Mouse (Mus musculus) naive thymus-derived CD4-positive, alpha-beta T cell, adult 2 months (primary cell): ENCODE measurements around the gene Capn8.

Experiments
- DNase-seq: peaks from one replicate; pipeline ENCODE4 v3.0.0-alpha.2; 2011; ENCODE audit warnings: low read depth

Capn8 gene

GRCm38 (mm10) chr1:182550761-182551160 is 14.0 kb upstream of the Capn8 start:
- no peak for DNase-seq

DNA sequence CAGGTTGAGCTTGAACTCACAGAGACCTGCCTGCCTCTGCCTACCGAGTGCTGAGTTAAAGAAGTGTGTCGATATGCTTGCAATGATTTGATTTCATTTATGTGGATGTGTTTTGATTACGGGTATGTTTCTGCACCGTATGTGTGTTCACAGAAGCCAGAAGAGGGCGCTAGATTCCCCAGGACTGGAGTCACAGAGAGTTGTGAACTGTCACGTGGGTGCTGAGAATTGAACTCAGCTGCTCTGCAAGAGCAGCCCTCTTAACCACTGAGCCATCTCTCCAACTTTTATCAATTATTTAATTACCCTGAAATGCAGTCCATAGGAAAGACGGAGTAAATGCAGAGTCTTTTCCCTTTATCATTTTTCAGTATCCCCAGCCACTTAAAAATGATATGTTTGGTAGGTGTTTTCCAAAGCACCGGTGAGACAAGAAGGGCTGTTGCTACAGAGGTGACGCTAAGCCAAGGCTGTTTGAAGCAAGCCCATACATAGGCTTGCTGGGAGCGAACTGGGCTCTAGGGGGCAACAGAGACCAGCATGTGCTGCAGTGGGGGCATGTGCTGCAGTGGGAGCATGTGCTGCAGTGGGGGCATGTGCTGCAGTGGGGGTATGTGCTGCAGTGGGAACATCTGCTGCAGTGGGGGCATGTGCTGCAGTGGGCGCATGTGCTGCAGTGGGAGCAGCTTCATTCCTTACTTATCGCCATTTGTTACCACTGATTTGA is 11.0 kb upstream of the Capn8 start:
- DNase-seq, result peak; percentile 42

GRCm38 (mm10) chr1:182558271-182558670 is 6.5 kb upstream of the Capn8 start:
- DNase-seq, result no peak

DNA sequence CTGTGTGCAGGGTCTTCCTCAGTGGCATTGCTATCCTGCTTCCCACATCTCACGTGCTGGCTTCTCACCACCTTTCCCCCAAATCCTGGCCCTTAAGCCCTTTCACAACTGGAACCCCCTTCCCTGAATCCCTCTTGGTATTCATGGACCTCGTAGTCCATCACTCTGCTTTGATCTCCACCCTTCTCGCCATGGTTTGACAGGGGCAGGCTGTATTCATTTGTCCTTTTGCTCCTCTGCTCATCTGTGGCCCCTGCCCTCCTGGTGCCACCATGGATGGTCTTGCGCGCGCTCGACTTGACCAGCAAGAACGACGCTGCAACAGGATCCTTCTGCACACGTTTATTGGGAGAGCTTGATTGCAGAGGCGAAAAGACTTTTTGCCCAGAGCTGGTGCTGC is 5.3 kb upstream of the Capn8 start:
- DNase-seq, result no peak

GRCm38 (mm10) chr1:182560390-182561098 is 4.3 kb upstream of the Capn8 start:
- DNase-seq, result no peak

DNA sequence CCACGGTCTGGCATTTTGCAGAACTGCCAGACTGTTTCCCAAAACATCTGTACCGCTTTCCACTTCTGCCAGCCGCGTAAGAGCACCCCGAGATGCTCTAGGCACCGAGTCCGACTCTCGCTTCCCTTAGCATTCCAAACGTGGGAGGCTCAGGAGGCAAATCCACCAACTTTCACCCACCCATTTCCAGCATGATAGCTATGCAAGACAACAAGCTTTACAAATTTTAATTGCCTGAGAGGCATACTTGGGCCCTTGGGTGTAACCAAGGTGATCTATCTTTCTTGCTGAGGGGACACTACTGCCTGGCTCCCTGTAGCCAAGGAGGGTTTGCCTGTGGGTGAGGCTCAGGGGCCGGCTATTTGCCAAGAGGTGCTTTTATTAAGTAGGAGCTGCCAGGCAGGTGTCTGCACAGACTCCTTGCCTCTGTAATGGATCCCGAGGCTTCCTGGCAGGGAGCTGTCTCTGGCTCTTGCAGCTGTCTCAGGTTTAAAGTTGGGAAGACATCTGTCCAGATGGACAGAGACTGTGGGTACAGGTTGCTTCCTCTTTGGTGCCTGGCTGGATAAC is 2.8 kb upstream of the Capn8 start:
- DNase-seq, result no peak

DNA sequence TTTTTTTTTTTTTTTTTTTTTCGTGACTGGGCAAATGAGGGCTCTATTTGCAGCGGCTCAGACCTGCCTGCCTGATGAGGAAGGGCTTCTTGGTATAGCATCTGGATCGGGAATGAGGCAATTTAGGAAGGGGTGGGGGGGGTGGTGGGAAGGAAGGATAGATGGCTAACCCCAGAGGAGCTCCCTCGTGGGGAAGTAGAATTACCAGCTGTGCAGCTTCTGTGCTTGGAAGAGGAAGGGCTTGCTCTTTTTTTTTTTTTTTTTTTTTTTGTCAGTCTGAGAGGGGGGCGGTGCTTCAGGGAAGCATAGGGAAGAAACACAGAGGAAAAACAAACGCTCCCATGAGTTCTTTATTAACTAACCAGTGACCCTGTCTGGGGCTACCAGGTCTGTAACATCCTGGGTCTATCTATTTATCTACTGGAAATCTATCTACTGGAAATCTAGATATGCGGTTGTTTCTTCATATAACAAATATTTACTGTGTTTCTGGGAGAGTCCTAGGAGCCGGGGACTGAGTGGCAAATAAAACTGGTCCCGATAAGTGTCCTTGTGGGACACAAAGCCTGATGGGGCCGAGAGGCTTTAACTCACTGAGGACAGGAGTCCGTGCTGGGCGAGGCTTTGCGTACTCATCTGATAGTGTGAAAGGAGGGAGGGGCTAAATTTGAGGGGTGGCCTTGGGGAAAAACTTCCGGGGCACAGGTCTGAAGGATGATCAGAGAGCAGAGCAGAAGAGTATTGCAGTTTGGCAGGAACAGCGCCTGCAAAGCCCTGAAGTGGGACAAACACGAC is 2.0 kb upstream of the Capn8 start:
- DNase-seq, result no peak

GRCm38 (mm10) chr1:182565351-182565835 is 586 bp downstream of the Capn8 start:
- no peak for DNase-seq

DNA sequence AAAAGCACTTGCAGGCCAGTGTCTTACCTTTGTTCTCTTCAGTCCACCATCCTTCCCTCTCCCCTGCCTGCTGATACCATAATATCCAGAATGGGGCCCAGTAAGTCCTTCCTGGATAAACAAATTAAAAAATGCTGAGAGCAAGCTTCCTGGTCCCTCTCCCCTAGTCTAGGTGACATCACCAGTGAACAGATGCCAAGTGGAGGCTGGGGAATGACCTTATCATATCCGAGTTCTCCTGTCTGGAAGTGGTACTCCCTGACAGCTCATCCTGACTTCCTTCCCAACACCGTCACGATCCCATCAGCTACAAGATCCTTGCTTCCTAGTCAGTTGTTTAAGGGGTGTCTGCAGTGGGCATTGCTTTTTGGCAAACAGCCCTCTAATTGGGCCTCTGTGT is 6.3 kb downstream of the Capn8 start:
- no peak for DNase-seq

DNA sequence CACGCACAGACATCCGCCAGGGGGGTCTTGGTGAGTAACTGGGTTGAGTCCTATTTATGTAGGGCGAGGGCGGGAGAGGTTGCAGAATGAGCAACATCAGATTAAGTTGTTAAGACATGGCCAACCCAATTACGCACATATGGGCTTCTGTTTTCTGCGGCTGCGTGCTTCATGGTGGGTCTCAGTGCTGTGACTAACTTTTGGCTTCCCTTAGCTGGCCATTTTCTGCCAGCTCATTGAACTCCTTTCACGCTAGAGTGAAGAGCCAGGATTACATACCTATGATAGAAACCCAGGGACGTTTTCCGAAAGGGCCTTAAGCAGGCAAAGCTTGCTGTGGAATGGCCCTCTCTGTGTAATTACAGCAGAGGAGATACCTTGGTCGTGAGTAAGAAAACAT is 7.2 kb downstream of the Capn8 start:
- DNase-seq, result no peak

DNA sequence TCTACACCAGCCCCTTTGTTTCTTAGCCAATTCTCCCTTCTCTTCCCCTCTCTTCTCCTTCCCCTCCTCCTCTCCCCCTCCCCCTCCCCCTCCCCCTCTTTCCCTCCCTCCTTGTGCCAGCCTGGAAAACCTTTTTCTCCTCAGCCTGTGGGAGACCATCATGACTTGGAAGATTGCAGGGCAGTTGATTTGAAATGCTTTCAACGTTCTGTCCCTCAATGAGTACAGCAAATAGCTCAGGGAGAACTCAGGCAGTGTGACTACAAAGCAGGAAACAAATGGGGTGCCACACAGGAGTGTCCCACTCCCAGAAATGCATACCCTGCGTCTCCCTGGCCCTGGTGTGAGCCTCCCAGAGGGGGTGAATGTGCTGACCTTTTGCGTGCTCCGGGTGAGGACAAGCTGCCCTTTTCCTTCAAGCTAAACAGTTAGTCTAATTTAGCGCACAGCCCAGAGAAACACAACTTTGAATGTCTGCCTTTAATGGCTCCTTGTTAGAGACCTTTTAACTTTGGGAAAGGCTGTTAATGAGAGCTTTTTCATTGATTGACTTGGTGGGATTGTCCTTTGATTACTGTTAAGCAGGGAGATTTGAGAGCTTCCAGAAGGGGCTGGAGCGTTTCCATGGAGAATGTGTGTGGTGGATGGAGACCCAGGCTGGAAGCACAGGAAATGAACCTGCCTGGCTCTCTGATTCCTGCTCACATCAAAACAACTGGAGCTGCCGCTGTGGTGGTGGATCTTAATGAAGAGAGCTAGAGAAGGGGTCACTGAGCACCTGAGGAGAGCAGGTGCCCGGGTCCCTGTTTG is 9.3 kb downstream of the Capn8 start:
- no peak for DNase-seq

- DNase-seq, result no peak
These were observed 9.9 kb downstream of the Capn8 start for GRCm38 (mm10) chr1:182574666-182575049.

DNA sequence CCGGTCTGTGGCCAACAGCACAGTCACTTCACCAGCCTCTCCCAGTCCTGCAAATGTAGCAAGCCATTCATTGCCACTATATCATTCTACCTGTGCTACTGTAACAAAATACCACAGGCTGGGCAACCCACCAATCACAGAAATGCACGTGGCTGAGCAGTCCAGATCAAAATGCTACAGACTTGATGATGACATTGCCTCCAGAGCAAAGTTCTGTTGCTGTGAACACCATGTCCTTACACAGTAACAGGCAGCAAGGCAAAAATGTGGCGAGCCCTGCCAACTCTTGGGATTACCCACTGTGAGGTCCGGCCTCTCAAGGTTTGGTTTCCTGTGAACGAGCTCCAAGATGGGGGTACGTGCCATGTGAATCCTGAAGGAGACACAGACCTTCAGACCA is 19.4 kb downstream of the Capn8 start:
- no peak for DNase-seq

GRCm38 (mm10) chr1:182585162-182585840 is 20.5 kb downstream of the Capn8 start:
- DNase-seq, result peak; percentile 23

- no peak for DNase-seq
These were observed 22.9 kb downstream of the Capn8 start for GRCm38 (mm10) chr1:182587706-182588105.

GRCm38 (mm10) chr1:182591491-182591890 is 26.7 kb downstream of the Capn8 start:
- DNase-seq, result no peak

DNA sequence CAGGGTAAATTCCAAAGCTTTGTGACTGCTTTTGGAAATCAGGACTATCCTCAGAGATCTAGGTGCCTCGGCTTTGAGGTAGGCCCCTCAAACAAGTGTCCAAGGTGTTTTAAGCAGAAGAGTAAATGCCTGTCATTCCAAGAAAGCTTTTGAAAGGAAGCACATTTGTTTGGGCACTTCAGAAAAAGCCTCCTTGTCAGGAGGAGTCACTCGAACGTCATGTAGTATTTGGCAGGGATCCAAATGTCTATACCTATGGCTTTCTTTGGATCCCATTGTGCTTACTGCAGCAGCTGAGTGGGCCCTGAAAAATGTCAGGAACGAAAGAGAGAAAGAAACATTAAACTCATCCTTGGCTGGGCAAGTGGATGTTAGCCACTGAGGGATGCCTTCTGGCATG is 27.6 kb downstream of the Capn8 start:
- no peak for DNase-seq

- no peak for DNase-seq
These were observed 40.7 kb downstream of the Capn8 start for GRCm38 (mm10) chr1:182605330-182606150.

DNA sequence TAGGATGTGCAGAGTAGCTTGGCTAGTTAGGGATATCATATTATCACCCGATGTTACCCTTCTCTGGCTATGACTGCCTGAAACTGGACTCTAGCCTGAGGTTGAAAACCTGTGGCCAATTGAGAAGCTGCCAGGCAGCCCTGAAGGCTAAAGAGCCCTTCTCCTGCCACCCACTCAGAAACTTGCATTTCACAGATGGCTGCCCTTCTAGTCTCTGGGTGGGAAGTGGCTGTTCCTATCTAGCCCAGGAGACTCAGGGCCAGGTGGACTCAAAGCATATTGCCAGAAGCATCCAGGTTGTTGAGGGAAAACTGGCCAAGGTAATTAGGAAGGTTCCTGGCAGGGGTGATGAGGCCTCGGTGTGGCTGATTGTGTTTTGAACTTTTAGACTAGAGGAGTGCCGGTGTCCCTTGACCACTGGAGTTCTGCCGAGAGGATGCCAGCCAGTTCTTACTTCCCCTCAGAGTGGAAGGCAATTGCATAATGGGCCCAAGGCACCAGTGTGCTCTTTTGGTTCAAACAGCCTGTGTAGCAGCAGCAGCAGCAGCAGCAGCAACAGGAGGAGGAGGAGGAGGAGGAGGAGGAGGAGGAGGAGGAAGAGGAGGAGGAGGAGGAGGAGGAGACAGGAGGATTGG is 45.0 kb downstream of the Capn8 start:
- DNase-seq, result no peak

GRCm38 (mm10) chr1:182615465-182615864 is 50.7 kb downstream of the Capn8 start:
- DNase-seq, result peak; percentile 6
